Mouse (Mus musculus): ENCODE measurements around the gene Myh10.
"Not testable (repeated sequence)": the region's sequence is repeated elsewhere in the genome, so short reads cannot be mapped to it uniquely, and the experiment has no call there.

The Myh10 gene

DNA sequence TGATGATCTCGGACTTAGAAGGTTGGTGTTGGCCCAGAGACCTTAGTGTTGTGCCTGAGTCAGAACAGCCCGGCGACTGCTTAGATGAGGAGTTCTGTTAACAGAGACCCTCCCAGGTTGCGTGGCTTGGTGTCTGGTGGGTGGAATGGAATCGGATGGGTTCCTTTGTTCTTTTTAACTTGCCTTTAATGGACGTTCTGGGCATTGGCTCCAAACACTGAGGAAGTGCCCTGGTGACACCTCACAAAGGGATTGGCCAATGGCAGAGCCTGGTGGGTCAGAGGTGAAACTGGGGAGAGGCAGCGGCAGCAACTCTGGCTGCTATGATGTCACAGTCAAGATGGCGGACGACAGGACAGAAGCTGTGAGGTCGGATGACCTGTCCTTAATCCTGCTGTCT, 99.4 kb downstream of the Myh10 start:
- no peak for DNase-seq (ENCODE audit: low read depth)

DNA sequence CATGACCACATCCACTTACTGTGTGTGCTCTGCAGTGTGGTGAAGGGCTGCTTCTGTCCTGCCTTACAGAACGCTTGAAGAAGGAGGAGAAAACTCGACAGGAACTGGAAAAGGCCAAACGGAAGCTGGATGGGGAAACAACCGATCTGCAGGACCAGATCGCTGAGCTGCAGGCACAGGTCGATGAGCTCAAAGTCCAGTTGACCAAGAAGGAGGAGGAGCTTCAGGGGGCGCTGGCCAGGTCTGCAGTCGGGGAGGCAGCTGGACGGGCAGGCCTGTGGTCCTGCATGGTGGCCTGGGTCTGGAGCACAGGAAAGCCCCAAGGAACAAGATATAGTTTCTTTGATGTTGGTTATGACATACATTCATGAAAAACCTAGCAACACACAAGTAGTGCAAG, 100.4 kb downstream of the Myh10 start:
- no peak for DNase-seq (ENCODE audit: low read depth)

DNA sequence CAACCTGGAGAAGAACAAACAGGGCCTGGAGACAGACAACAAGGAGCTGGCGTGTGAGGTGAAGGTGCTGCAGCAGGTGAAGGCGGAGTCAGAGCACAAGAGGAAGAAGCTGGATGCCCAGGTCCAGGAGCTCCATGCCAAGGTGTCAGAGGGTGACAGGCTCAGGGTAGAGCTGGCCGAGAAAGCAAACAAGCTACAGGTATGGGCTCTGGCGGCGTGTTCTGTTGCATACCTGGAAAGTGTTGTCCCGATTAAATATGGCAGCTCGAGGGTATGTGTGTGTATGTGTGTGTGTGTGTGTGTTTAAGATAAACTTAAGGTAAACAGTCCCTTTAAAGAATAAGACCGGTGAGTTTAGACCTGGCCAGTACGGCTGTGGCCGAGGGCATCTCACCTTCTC, 106.9 kb downstream of the Myh10 start:
- DNase-seq (ENCODE audit: low read depth), result no peak

- DNase-seq (ENCODE audit: low read depth), result peak; percentile 70
Observed at GRCm38 (mm10) chr11:68805148-68805547, 113.8 kb downstream of the Myh10 start.

GRCm38 (mm10) chr11:68807787-68808186, 116.4 kb downstream of the Myh10 start:
- peak; percentile 83 for DNase-seq (ENCODE audit: low read depth)

- DNase-seq (ENCODE audit: low read depth), result no peak
Observed at GRCm38 (mm10) chr11:68811881-68812577, 120.7 kb downstream of the Myh10 start.

- DNase-seq (ENCODE audit: low read depth), result no peak
Observed at GRCm38 (mm10) chr11:68818416-68818815, 127.1 kb downstream of the Myh10 start.

DNA sequence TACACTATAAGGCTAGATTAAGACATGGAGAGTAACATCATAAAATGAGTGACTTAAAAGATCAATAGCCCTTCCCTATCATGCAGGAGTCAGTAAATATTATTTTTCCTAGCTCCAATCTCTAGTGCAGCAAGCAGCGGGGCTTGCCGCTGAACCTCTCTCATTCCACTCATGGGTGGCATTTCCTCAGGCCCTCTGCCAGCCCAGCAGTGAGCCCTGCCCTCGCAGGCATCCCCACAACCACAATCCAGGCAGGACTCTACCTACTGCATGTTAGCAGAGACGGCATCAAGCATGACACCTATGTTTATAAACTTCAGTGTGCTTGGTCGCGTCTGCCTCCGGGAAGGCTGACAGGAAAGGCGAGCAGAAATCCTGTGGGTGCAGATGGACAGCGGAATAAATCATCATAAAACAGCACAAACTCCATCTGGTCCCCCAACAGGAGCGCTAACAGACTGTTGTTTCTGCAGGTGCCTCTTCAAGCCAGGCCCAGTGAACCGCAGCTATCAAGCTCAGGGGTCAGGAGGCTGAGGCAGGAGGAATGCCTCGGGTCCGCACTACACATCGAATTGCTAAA, 128.0 kb downstream of the Myh10 start:
- no peak for DNase-seq (ENCODE audit: low read depth)

DNA sequence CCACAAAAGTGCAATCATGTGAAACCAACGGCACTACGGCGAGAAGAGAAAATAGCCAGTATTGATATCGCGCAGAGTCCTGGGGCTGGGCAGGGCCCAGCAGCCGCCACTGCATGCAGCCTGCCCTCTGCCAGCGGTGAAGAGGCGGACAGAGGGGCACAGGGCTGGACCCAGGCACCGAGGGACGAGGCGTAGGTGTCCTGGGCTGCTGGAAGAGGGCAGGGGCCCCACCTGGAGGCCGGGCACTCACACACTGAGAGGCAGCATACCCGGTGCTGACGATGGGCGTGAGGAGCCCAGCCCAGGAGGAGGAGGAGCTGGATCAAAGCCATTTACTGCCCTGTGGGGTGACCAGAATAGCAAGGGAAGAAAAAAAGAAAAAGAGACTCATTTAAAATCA, 131.0 kb downstream of the Myh10 start:
- DNase-seq (ENCODE audit: low read depth), result no peak

- no peak for DNase-seq (ENCODE audit: low read depth)
Observed at GRCm38 (mm10) chr11:68826735-68827134, 135.4 kb downstream of the Myh10 start.

DNA sequence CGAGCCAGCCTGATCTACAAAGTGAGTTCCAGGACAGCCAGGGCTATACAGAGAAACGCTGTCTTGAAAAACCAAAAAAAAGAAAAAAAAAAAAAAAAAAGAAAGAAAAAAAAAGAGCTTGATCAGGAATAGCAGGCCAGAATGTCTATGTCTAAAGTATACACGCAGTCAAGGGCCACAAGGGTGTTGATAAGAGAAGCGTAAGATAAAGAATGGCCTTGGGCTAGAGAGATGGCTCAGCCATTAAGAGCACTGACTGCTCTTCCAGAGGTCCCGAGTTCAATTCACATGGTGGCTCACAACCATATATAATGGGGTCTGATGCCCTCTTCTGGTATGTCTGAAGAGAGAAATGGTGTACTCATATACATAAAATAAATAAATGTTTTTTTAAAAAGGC, 140.2 kb downstream of the Myh10 start:
- not testable (repeated sequence) for DNase-seq (ENCODE audit: low read depth)

DNA sequence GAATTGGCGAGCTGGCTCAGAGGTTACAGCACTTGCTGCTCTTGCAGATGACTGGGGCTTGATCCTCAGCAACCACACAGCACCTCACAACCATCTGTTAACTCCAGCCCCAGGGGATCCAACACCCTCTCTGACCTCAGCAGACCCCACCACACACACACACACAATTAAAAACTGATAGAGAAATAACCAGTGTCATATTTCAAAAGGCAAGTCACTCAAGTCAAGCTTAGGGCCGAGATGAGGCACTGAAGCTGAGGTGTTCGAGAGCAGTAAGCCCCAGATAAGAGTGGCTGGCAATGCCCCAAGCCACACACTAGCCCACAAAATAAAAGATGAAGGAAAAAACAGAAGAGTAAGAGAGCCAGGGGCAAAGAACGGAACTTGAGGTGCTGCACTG, 141.4 kb downstream of the Myh10 start:
- no peak for DNase-seq (ENCODE audit: low read depth)

GRCm38 (mm10) chr11:68833593-68833992, 142.2 kb downstream of the Myh10 start:
- no peak for DNase-seq (ENCODE audit: low read depth)

DNA sequence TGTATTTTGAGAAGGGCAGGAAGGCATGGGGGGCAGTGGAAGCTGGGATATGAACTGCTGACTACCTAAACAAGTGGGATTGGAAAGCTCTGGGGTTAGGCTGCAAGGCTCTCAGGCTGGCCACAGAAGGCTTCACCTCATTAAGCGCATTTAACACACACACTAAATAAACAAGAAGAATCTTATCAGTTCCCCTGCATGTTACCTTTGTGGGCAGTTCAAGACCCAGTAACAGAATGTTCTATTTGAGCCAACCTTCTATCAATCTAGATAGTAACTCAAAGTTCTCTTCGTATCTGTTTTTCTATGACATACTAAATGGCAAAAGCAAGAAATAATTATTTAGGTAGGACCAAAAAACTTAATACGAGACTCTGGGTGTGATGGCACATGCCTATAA, 143.7 kb downstream of the Myh10 start:
- DNase-seq (ENCODE audit: low read depth), result no peak

DNA sequence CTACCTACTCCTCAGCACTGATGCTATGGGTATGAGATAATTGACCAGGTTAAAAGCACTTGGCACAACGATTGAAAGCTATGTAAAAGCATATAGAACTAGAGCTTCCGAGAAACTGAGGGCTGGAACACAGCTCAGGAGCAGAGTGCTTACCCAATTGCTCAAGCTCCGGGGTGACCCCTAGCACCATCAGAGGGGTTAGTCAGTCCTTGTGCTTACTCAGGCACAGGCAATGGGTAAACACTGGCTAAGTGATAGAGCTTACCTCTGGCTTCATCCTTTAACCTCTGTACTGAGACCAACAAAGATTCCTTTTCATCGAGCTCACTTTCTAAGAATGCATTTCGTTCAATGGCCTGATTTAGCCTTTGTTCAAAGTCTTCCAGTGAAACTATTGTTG, 148.2 kb downstream of the Myh10 start:
- DNase-seq (ENCODE audit: low read depth), result no peak

GRCm38 (mm10) chr11:68850862-68851261, 159.5 kb downstream of the Myh10 start:
- DNase-seq (ENCODE audit: low read depth), result no peak

GRCm38 (mm10) chr11:68851644-68852485, 160.5 kb downstream of the Myh10 start:
- DNase-seq (ENCODE audit: low read depth), result no peak

GRCm38 (mm10) chr11:68852486-68852901, 161.1 kb downstream of the Myh10 start:
- peak; percentile 86 for DNase-seq (ENCODE audit: low read depth)

DNA sequence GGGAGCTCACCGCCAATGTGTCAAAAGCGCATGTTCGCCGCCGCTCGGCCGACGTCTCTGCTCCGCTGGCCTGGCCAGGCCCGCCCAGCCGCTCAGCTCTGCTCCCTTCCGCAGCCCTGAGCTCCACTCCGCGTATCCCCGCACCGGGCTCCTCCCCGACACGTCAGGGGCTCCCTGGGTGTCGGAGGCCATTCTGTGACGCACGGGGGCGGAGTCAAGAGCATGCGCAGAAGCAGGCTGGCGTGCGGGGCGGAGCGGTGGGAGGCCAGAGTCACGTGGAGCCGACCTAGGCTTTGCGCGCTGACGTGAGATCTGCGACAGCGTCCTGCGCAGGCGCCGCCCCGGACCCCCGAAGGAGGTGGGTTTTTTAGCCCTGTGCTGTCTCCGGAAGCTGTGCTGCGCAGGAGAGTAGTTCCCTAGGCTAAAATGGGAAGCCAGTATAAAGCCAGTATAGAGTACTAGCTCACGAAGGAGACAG, 161.6 kb downstream of the Myh10 start:
- DNase-seq (ENCODE audit: low read depth), result peak; percentile 100

DNA sequence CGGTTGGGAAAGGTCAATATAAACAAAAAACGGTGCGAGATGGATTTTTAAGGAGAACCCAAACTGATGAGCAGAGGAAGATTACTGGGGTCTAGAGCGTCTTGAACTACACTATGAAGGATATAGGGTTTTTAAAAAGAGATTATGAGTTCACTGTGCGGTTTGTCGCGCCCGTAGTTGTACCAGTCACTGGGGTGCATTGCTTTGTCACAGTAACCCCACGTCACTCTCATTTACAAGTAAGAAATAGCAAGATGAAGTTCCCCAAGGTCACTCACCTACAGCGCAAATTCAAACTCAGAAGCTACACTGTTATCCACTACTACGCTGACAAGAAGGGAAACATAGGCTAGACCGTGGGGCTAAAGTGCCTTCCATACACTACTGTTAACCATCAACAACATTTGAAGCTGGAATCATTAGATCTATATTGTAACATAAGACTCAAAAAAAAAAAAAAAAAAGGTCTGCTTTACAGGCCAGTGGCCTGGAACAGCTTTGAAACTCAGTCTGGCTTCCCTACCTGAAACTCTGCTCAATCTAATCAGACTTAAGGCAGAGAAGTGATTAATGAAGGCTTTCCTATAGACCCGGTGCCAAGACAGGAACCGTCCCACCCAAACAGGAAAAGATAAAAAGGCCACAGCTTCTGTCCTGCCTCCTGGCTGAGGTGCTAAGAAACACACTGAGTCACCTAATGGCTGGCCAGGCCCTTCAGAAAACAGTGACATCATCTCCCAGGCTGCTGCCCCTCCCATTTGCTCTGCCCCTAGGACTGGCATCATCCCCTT, 162.4 kb downstream of the Myh10 start:
- peak; percentile 57 for DNase-seq (ENCODE audit: low read depth)

DNA sequence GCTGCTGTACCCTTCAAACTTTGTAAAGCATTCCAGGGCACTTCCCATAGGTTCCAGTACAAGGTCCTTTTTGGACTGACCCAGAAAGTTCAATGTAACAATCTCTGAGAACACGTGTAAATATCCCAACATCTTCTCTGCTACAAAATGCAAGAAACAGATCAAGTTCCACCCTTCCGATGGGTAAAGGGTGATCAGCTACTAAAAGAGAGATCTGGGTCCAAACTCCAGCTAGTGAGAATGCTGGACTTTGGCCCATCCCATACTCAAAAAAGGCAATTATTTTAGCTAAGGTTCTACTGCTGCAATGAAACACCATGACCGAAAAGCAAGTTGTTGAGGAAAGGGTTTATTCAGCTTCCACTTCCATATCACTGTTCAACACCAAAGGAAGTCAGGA, 163.3 kb downstream of the Myh10 start:
- no peak for DNase-seq (ENCODE audit: low read depth)

GRCm38 (mm10) chr11:68857329-68857728, 166.0 kb downstream of the Myh10 start:
- no peak for DNase-seq (ENCODE audit: low read depth)

Measured in NIH3T3 (cell line).